ENCODE assay signal across 8 mouse cellular contexts in the genomic region with DNA sequence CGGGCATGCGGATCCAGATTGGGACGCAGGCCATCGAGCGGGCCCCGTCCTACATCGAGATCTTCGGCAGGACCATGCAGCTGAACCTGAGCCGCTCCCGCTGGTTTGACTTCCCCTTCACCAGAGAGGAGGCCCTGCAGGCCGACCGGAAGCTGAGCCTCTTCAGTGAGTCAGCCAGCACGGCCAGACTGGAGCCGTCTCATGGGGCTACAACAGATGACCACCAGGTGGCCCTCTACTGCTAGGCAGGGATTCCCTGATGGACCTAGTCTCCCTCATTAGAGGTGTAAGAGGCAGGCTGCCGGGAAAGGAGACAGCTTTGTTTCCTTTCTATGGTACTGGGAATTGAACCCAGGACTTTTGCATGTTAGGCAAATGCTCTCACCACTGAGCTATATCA.
A peak's percentile ranks its signal among the peaks of the same experiment; 100 is the strongest.
DNase-seq lines count a peak whose midpoint lies in the region; ATAC-seq and TF ChIP-seq lines count a peak whose summit lies in the region.
"Had no signal": no experiment of that assay in that cellular context is flagged by ENCODE, and none has a peak within 500 bp of the region (broad histone marks: within the 10 kb centered on the region; RNA-seq: fewer than 3 reads in every experiment).

No protein-coding gene starts in this region.

- no peaks in the 10 kb centered on the region for H3K27me3 ChIP-seq in forebrain, postnatal 0 days (ENCODE audit: insufficient read depth, low read length)
- H3K27me3 ChIP-seq in small intestine, adult 2 months (ENCODE audit: control insufficient read depth, insufficient read depth, low read length): no peaks in the 10 kb centered on the region
- H3K27me3 ChIP-seq: neural tube, embryonic 12.5 days had no signal

- TF ChIP-seq POLR2A in brain, embryonic 14.5 days (IDR thresholded peaks at IDR 0.05; ENCODE audit: borderline replicate concordance, extremely low read depth, insufficient read depth, insufficient read length, poor library complexity, severe bottlenecking): no peak
- no peak for TF ChIP-seq POLR2A in small intestine, adult 2 months (IDR thresholded peaks at IDR 0.05; ENCODE audit: low read depth, low read length)

- peak; percentile 66 for DNase-seq in NIH3T3 (ENCODE audit: low read depth)
- DNase-seq in brain, embryonic 14.5 days (ENCODE audit: low read depth): peak; percentile 64
- DNase-seq in forebrain, postnatal 0 days: peak; percentile 51
- DNase-seq in layer of hippocampus, postnatal 36 days: peak; percentile 48 to 49
- peak; percentile 91 for DNase-seq in lung, postnatal 36 days

- TF ChIP-seq CTCF in brain, embryonic 14.5 days (IDR thresholded peaks at IDR 0.05; ENCODE audit: borderline replicate concordance, extremely low read depth, insufficient read depth, insufficient read length): peak; percentile 75
- TF ChIP-seq CTCF in forebrain, postnatal 0 days (IDR thresholded peaks at IDR 0.05; ENCODE audit: low read depth): peak; percentile 66
- peak; percentile 68; the same call in 1 of the 2 replicates for TF ChIP-seq CTCF in small intestine, adult 2 months (IDR thresholded peaks at IDR 0.05; ENCODE audit: extremely low read depth, insufficient read length, insufficient replicate concordance, low read depth, low read length)

- H3K36me3 ChIP-seq in forebrain, postnatal 0 days (ENCODE audit: insufficient read depth): peaks cover 99% of the 10 kb centered on the region
- H3K36me3 ChIP-seq in small intestine, adult 2 months (ENCODE audit: control insufficient read depth, insufficient read depth, low read length): peaks cover 92% of the 10 kb centered on the region

- no peak overlapping the region for H3K27ac ChIP-seq in forebrain, postnatal 0 days (ENCODE audit: low read depth, low read length)
- H3K27ac ChIP-seq in small intestine, adult 2 months (ENCODE audit: insufficient read depth, low read depth, low read length): no peak overlapping the region
- H3K27ac ChIP-seq: neural tube, embryonic 12.5 days had no signal

- 49% methylated on average over 15 of the region's 15 CpGs for WGBS in forebrain, postnatal 0 days
- WGBS in small intestine, adult 2 months: 52% methylated on average over 15 of the region's 15 CpGs

- no peak overlapping the region for H3K9ac ChIP-seq in forebrain, postnatal 0 days
- H3K9ac ChIP-seq: neural tube, embryonic 12.5 days had no signal

- no peaks in the 10 kb centered on the region for H3K4me1 ChIP-seq in forebrain, postnatal 0 days (ENCODE audit: insufficient read depth)
- H3K4me1 ChIP-seq in small intestine, adult 2 months (ENCODE audit: control insufficient read depth, insufficient read depth, insufficient read length, low read length): no peaks in the 10 kb centered on the region; the same call in 1 of the 2 replicates
- H3K4me1 ChIP-seq: neural tube, embryonic 12.5 days had no signal

- H3K9me3 ChIP-seq in forebrain, postnatal 0 days (ENCODE audit: low read length): no peaks in the 10 kb centered on the region
- H3K9me3 ChIP-seq: neural tube, embryonic 12.5 days had no signal

- peak; percentile 71 for ATAC-seq in forebrain, postnatal 0 days
- peak; percentile 94 for ATAC-seq in hematopoietic stem cell, adult 5-6 weeks (replicated peaks in 1 of 2; ENCODE audit: insufficient read depth in 1 of 2, low FRiP score in 2 of 2, low TSS enrichment in 1 of 2, low read depth in 1 of 2, poor library complexity in 2 of 2, severe bottlenecking in 2 of 2)

- no peak overlapping the region for H3K4me3 ChIP-seq in forebrain, postnatal 0 days (ENCODE audit: low read depth, low read length)
- no peak overlapping the region for H3K4me3 ChIP-seq in small intestine, adult 2 months (ENCODE audit: low read depth, low read length)
- H3K4me3 ChIP-seq: neural tube, embryonic 12.5 days had no signal

- H3K4me2 ChIP-seq in forebrain, postnatal 0 days (ENCODE audit: low read depth): no peak overlapping the region
- H3K4me2 ChIP-seq: neural tube, embryonic 12.5 days had no signal
